Mouse (Mus musculus) heart, postnatal 0 days (tissue): ENCODE measurements around the gene Irf2. TPM values are rescaled to one million over a fixed set of nuclear protein-coding genes. Genes with fewer than 3 reads are reported as not detected.

Experiments used
- ATAC-seq: fragments of 200-750 bp; cut with Nextera tagmentation; 2 replicates; pipeline ENCODE4 v1.8.0; 2017; ENCODE audit warnings: low read depth, moderate number of reproducible peaks, moderate library complexity; ENCODE audit not compliant: insufficient read depth
- DNase-seq: peaks from one replicate; pipeline ENCODE4 v3.0.0-alpha.2; 2016; ENCODE audit warnings: low spot score
- H3K27ac ChIP-seq: fragments of 300-500 bp; sonication (generic); 2 replicates; pipeline ENCODE4 v1.5.1; 2014; ENCODE audit warnings: low read depth, mild to moderate bottlenecking
- H3K27me3 ChIP-seq: fragments of 300-500 bp; sonication (generic); 2 replicates; pipeline ENCODE4 v1.6.1; 2014; ENCODE audit warnings: low read length, mixed read lengths; ENCODE audit not compliant: control insufficient read depth, insufficient read depth
- H3K36me3 ChIP-seq: fragments of 300-500 bp; sonication (generic); replicated peaks from 2 replicates; pipeline ENCODE4 v1.6.1; 2014; ENCODE audit warnings: low read length, mixed read lengths; ENCODE audit not compliant: control insufficient read depth, insufficient read depth
- H3K4me1 ChIP-seq: fragments of 300-500 bp; sonication (generic); 2 replicates; pipeline ENCODE4 v1.6.1; 2014; ENCODE audit warnings: antibody characterized with exemption; ENCODE audit not compliant: control insufficient read depth, insufficient read depth
- H3K4me2 ChIP-seq: fragments of 300-500 bp; sonication (generic); 2 replicates; pipeline ENCODE4 v1.6.1; 2014; ENCODE audit warnings: low read depth, mild to moderate bottlenecking, low read length, moderate library complexity
- H3K4me3 ChIP-seq: fragments of 300-500 bp; sonication (generic); 2 replicates; pipeline ENCODE4 v1.5.1; 2014; ENCODE audit warnings: low read depth, low read length
- H3K9ac ChIP-seq: fragments of 300-500 bp; sonication (generic); replicated peaks from 2 replicates; pipeline ENCODE4 v1.6.1; 2014; ENCODE audit warnings: low read depth, low read length, mixed read lengths
- H3K9me3 ChIP-seq: fragments of 300-500 bp; sonication (generic); replicated peaks from 2 replicates; pipeline ENCODE4 v1.6.1; 2016; ENCODE audit warnings: low read length; ENCODE audit not compliant: control insufficient read depth
- CTCF ChIP-seq: IDR thresholded peaks from 2 replicates; pipeline ENCODE4 v1.5.1; 2016; ENCODE audit warnings: antibody characterized with exemption, control low read depth, low read depth
- EP300 ChIP-seq: IDR thresholded peaks from 2 replicates; pipeline ENCODE4 v1.6.1; 2016; ENCODE audit warnings: antibody characterized with exemption, low read depth
- WGBS: fragments of 180-500 bp; shearing (Covaris S2); extraction: QIAGEN DNeasy Blood & Tissue Kit; methylation state at CpG from one replicate; pipeline ENCODE4 v1.1.7; 2014; 5-methylcytosine and 5-hydroxymethylcytosine counted together
- polyA plus RNA-seq: library from polyadenylated mRNA; unstranded; fragments of >200 nt; fragmentation: Nextera tagmentation; extraction: Ambion mirVana; gene quantifications from 2 replicates; pipeline ENCODE4 v1.2.1, GENCODE M21; 2015
- total RNA-seq: library from RNA; depleted of rRNA; stranded (reverse); fragments of >200 nt; gene quantifications from 2 replicates; pipeline ENCODE4 v1.2.3, GENCODE M21; 2014; ENCODE audit warnings: low replicate concordance

Gene Irf2
- total and polyA plus RNA-seq, 2 experiments from 2014 or later = 4.6 to 22.2 TPM

DNA sequence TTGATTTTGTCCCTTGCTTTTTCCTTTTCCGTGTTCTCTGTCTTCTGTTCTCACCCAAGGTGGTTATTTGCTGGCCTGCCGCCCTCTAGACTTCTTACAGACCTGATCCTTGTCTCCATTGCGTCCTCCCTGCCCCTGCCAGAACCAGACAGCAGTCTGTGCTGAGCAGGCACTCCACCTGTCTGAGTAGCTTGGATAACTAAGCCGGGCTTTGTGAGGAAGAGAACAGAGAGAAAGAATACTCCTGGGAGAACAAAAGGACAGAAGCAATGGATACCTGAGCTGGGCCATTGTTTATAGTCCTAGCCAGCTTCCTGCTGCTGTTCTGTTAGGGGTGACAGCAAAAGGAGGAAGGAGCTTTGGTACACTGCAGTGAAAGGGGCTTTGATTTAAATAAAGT, 94.2 kb downstream of the Irf2 start:
- Histone ChIP-seq H3K9me3 (no peaks in the 10 kb centered on the region), H3K36me3 (peaks cover 20% of the 10 kb centered on the region), H3K4me1 (no peaks in the 10 kb centered on the region; the same call in 1 of the 2 replicates), H3K4me2 (no peak overlapping the region), H3K9ac (no peak overlapping the region), H3K27ac (no peak overlapping the region), H3K4me3 (no peak overlapping the region), H3K27me3 (no peaks in the 10 kb centered on the region)
- ATAC-seq (no peak), DNase-seq (no peak)
- WGBS = 79% methylated on average over 4 of the region's 4 CpGs
- no peak for TF ChIP-seq CTCF

DNA sequence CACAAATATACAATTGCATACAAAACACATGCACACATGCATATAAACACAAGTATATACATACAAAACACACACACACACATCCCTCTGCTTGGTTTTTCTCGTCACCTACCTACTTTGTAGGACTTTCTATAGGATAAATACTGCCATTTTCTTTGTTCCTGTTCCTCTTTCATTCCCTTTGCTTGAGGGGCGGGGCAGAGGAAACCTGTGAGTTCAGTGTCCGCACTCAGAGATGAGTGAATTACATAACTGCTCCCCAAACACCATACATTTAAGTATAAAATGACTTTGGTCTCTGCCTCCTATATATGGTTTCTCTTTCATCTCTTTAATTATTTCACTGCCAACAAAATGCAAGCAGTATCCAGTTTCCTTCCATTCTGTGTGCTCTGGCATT, 94.9 kb downstream of the Irf2 start:
- ATAC-seq (no peak), DNase-seq (no peak)
- TF ChIP-seq EP300 = no peak
- no peak for TF ChIP-seq CTCF
- 90% methylated on average over 3 of the region's 3 CpGs for WGBS
- Histone ChIP-seq H3K9ac (no peak overlapping the region), H3K4me1 (no peaks in the 10 kb centered on the region; the same call in 1 of the 2 replicates), H3K4me2 (no peak overlapping the region), H3K27me3 (no peaks in the 10 kb centered on the region), H3K4me3 (no peak overlapping the region), H3K27ac (no peak overlapping the region), H3K9me3 (no peaks in the 10 kb centered on the region), H3K36me3 (peaks cover 26% of the 10 kb centered on the region)

DNA sequence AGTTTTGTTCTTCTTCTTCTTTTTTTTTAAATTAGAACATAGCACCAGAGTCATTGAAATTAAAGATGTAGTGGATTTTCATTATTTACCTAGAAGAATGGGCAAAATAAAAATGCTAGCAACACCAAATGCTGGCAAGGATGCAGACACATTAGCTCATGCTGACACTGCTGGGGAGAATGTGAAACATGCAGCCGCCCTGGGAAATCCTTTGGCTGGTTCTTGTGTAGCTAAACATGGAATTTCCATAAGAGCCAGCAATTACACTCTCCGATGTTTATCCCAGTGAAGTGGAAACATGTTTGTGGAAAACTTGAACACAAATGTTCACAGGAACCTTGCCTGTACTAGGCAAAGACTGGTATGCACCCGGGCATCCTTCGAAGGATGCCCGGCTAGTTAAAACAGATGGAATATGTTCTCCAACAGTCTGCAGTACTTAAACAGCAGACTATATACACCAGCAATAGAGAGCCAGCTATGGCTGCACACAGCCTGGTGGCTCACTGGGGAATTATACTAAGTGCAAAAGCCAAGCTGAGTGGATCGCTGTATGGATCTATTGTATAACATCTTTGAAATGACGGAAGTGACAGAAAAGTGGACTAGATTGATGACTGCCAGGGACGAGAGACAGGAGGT, 96.6 kb downstream of the Irf2 start:
- Histone ChIP-seq H3K36me3 (peaks cover 38% of the 10 kb centered on the region), H3K4me2 (no peak overlapping the region), H3K9me3 (no peaks in the 10 kb centered on the region), H3K4me1 (no peaks in the 10 kb centered on the region; the same call in 1 of the 2 replicates), H3K9ac (no peak overlapping the region), H3K4me3 (no peak overlapping the region), H3K27me3 (no peaks in the 10 kb centered on the region), H3K27ac (no peak overlapping the region)
- WGBS = 83% methylated on average over 8 of the region's 8 CpGs
- DNase-seq (no peak), ATAC-seq (no peak)
- TF ChIP-seq EP300 (no peak), CTCF (no peak)

DNA sequence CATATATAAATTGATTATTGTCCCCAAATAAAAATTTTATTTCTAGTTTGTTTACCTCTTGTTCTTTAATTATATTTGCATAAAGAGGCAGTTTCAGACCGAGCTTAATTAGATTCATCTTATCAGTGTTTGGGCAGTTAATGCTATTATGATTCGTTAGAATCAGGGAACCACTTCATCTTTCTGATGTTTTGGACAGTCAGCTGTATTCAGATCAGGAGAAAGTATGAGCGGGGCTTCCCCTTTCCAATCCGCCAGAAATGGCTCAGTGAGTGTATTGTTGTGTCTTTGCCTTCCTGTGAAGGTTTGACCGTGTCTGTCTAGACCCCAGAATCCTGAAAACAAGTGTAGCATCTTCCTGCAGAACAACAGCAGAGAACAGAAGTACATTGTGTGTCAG, 97.4 kb downstream of the Irf2 start:
- H3K27me3 ChIP-seq = no peaks in the 10 kb centered on the region
- DNase-seq = no peak
- peaks cover 7% of the 10 kb centered on the region; the same call in 1 of the 2 replicates for H3K4me1 ChIP-seq
- WGBS = 82% methylated on average over 5 of the region's 5 CpGs
- no peak overlapping the region for H3K4me3 ChIP-seq
- H3K9ac ChIP-seq = no peak overlapping the region
- H3K4me2 ChIP-seq = no peak overlapping the region
- TF ChIP-seq EP300 (no peak), CTCF (no peak)
- H3K9me3 ChIP-seq = no peaks in the 10 kb centered on the region
- no peak overlapping the region for H3K27ac ChIP-seq
- H3K36me3 ChIP-seq = peaks cover 38% of the 10 kb centered on the region
- ATAC-seq = no peak

DNA sequence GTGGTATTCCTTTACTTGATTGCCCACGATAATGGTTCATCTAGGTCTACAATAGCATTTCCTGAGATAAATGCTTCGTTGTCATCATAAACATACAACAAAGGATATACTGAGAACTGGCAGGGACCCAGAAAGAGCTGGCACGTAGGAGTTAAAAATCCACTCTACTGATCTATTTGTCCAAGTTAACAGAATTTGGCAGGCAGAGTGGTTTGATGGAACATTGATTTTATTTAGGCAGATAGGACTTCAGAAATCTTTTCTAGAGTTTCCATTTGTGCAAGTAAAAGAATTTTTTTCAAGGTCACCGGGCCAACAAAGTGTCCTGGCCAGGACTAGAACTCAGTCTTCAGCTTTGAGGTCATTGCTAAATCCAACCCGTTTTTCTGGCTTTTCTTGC, 98.5 kb downstream of the Irf2 start:
- no peak for ATAC-seq
- Histone ChIP-seq H3K36me3 (peaks cover 38% of the 10 kb centered on the region), H3K9ac (no peak overlapping the region), H3K4me2 (no peak overlapping the region), H3K4me1 (peaks cover 18% of the 10 kb centered on the region), H3K9me3 (no peaks in the 10 kb centered on the region), H3K27me3 (no peaks in the 10 kb centered on the region), H3K4me3 (no peak overlapping the region), H3K27ac (no peak overlapping the region)
- TF ChIP-seq EP300 (no peak), CTCF (no peak)
- 74% methylated on average over 5 of the region's 5 CpGs for WGBS
- no peak for DNase-seq

DNA sequence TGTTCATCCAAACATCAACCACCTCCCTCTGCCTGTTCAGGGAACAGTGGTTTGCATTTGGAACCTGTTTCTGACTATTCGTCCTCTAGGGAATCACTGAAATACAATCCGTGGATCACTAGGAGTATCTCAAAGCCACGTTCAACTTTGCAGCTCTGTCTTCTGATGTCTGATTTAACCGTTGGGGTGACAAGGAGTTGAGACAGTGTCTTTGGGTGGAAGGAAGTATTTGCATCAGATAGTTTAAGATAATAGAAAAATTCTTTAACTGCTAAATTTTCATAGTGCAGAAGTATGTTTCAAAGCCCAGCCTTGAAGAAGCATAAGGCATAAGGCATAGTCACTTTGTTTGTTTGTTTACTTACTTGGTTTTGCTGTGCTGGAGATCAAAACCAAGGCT, 100.9 kb downstream of the Irf2 start:
- no peaks in the 10 kb centered on the region for H3K9me3 ChIP-seq
- DNase-seq (no peak), ATAC-seq (no peak)
- H3K4me1 ChIP-seq = peaks cover 22% of the 10 kb centered on the region
- H3K27ac ChIP-seq = no peak overlapping the region
- peaks cover 30% of the 10 kb centered on the region for H3K36me3 ChIP-seq
- H3K4me3 ChIP-seq = no peak overlapping the region
- TF ChIP-seq EP300 (no peak), CTCF (no peak)
- WGBS = 79% methylated on average over 4 of the region's 4 CpGs
- H3K9ac ChIP-seq = no peak overlapping the region
- H3K27me3 ChIP-seq = no peaks in the 10 kb centered on the region
- H3K4me2 ChIP-seq = no peak overlapping the region
